Mouse (Mus musculus): ENCODE results near the gene Parp14. TPM values are rescaled to one million over a fixed set of nuclear protein-coding genes. Genes with fewer than 3 reads are reported as not detected.
"Not testable (repeated sequence)": the region's sequence is repeated elsewhere in the genome, so short reads cannot be mapped to it uniquely, and the experiment has no call there.

Parp14 gene
- polyA plus RNA-seq, 1 experiment from 2014 or later: 0.45 TPM

- Histone ChIP-seq H3K4me2 (replicated peaks) (no peak overlapping the region), H3K4me3 (no peak overlapping the region), H3K36me3 (no peaks in the 10 kb centered on the region), H3K27me3 (no peaks in the 10 kb centered on the region), H3K9ac (replicated peaks) (no peak overlapping the region), H3K9me3 (0 out of 2 replicates have a peak, but pooled peaks cover 3% of the 10 kb centered on the region), H3K27ac (replicated peaks) (no peak overlapping the region), H3K4me1 (no peaks in the 10 kb centered on the region)
- 87% methylated on average over 6 of the region's 6 CpGs for WGBS
- no peak for ATAC-seq (ENCODE audit: low FRiP score, low read depth)
These were observed 31.8 kb upstream of the Parp14 start for GRCm38 (mm10) chr16:35903014-35903640.

DNA sequence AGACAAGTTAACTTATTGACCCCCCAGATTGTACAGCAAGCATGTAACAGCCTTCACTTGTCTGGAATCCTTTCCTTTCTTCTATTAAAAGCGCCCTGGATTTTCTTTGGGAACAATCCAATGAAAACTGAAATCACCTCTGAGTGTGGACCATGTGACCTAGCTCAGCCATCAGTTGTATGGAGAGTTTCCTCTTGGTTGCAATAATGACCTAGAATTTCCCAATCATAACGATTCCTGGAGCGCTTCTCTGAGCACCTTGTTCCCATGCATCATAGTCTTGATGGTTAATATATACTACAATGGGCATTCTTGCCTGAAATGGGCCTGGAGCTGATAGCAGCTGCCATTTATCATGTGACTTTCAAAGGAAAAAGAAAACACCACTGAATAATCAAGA lies 29.2 kb upstream of the Parp14 start:
- no peak for ATAC-seq (ENCODE audit: low FRiP score, low read depth)
- WGBS: 86% methylated on average over 3 of the region's 3 CpGs
- no peak overlapping the region for H3K27ac ChIP-seq (replicated peaks)

DNA sequence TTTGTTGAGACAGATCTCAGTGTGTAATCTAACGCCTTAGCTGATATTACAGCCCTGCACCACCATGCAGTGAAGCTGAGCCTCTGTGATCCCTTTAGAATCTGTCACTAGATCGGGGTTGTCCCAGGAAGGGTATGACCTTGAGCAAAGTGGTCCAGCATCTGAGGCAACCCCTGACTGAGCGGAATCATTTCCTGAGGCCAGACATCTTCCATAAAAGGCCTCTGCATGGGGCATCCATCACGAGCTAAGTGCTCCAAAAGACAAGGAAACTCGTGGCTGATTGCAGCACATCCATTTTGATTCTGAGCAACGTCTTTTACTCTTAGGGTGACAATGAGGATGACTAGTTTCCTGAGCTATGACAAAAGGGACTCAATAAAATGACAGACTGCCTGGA lies 23.7 kb upstream of the Parp14 start:
- H3K4me1 ChIP-seq: no peaks in the 10 kb centered on the region
- H3K36me3 ChIP-seq: no peaks in the 10 kb centered on the region
- no peak overlapping the region for H3K4me2 ChIP-seq (replicated peaks)
- no peak overlapping the region for H3K9ac ChIP-seq (replicated peaks)
- 69% methylated on average over 6 of the region's 6 CpGs for WGBS
- ATAC-seq (ENCODE audit: low FRiP score, low read depth): no peak
- H3K4me3 ChIP-seq: no peak overlapping the region
- H3K27ac ChIP-seq (replicated peaks): no peak overlapping the region
- H3K27me3 ChIP-seq: no peaks in the 10 kb centered on the region
- 0 out of 2 replicates have a peak, but pooled peaks cover 5% of the 10 kb centered on the region for H3K9me3 ChIP-seq

More for the DNA sequence above, 29.2 kb upstream of the Parp14 start:
- Histone ChIP-seq H3K9me3 (0 out of 2 replicates have a peak, but pooled peaks cover 8% of the 10 kb centered on the region), H3K27me3 (no peaks in the 10 kb centered on the region), H3K4me2 (replicated peaks) (no peak overlapping the region), H3K36me3 (no peaks in the 10 kb centered on the region), H3K9ac (replicated peaks) (no peak overlapping the region), H3K4me1 (no peaks in the 10 kb centered on the region), H3K4me3 (no peak overlapping the region)

DNA sequence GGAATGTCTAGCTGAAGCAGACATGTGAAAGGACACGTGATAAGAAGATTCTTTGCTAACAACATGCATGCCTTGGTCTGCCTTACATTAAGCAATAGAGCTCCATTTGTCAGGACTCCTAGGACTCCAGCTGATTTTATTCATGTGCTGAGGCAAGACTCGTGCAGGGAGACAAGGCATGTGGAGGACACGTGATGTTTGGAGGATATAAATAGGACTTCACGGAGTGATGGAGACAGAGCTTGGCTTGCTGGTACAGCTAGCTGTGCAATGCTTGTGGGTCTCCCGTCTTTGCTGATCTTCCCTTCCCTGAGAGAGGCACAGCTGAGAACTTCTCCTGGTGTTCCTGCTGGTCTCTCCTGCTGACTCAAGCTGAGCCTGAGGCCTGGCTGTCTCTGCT lies 20.3 kb upstream of the Parp14 start:
- H3K9ac ChIP-seq (replicated peaks); H3K4me1 ChIP-seq; H3K4me3 ChIP-seq; H3K36me3 ChIP-seq; H3K4me2 ChIP-seq (replicated peaks); H3K9me3 ChIP-seq; ATAC-seq (ENCODE audit: low FRiP score, low read depth); H3K27ac ChIP-seq (replicated peaks); H3K27me3 ChIP-seq: not testable (repeated sequence)
- 86% methylated on average over 5 of the region's 5 CpGs for WGBS

GRCm38 (mm10) chr16:35890645-35891044 lies 19.3 kb upstream of the Parp14 start:
- ATAC-seq (ENCODE audit: low FRiP score, low read depth): no peak
- Histone ChIP-seq H3K9ac (replicated peaks) (no peak overlapping the region), H3K4me1 (no peaks in the 10 kb centered on the region), H3K27me3 (no peaks in the 10 kb centered on the region), H3K9me3 (no peaks in the 10 kb centered on the region), H3K4me2 (replicated peaks) (no peak overlapping the region), H3K4me3 (no peak overlapping the region), H3K27ac (replicated peaks) (no peak overlapping the region), H3K36me3 (no peaks in the 10 kb centered on the region)
- 77% methylated on average over 3 of the region's 3 CpGs for WGBS

DNA sequence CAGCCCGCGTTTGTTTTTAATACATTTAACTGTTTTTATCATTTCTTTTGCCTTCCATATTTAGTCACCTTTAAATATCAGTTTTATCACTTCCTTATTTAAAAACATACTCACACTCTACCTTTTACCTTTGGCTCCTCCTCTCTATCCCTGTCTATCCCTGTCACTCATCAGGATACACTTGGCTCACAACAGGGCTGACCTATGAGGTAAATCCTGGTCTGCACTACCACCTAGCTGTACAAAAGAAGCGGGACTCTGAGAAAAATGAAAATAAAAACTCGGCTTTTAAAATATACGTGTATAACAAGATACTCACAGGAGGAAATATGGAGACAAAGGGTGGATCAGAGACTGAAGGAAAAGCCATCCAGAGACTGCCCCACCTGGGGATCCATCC lies 17.6 kb upstream of the Parp14 start:
- Histone ChIP-seq H3K4me3 (no peak overlapping the region), H3K9ac (replicated peaks) (no peak overlapping the region), H3K4me2 (replicated peaks) (no peak overlapping the region), H3K9me3 (no peaks in the 10 kb centered on the region), H3K4me1 (no peaks in the 10 kb centered on the region), H3K27ac (replicated peaks) (no peak overlapping the region), H3K36me3 (no peaks in the 10 kb centered on the region), H3K27me3 (no peaks in the 10 kb centered on the region)
- 93% methylated on average over 5 of the region's 5 CpGs for WGBS
- ATAC-seq (ENCODE audit: low FRiP score, low read depth): no peak

GRCm38 (mm10) chr16:35888174-35888573 lies 16.8 kb upstream of the Parp14 start:
- H3K4me2 ChIP-seq (replicated peaks): no peak overlapping the region
- H3K4me1 ChIP-seq: no peaks in the 10 kb centered on the region
- no peaks in the 10 kb centered on the region for H3K27me3 ChIP-seq
- WGBS: 86% methylated on average over 7 of the region's 7 CpGs
- no peak overlapping the region for H3K4me3 ChIP-seq
- no peaks in the 10 kb centered on the region for H3K9me3 ChIP-seq
- no peak for ATAC-seq (ENCODE audit: low FRiP score, low read depth)
- no peak overlapping the region for H3K27ac ChIP-seq (replicated peaks)
- no peaks in the 10 kb centered on the region for H3K36me3 ChIP-seq
- H3K9ac ChIP-seq (replicated peaks): no peak overlapping the region

DNA sequence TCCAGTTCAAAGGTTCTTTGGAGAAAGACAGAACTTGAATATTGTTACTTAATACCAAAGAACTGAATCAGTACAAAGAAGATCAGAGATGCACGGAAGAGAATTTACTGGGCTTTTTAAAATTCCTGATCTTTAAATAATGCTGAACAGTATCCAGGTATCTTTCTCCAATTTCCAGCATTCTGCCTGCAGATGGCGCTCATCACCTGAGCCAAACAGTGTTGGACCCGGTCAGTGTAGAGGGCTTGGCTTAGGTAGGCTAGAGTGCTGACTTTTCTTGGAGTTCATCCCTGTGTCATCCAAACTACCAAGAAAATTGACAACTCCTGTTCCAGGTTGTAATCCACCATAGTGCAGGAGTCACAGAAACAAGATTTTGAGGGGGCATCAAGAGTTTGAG lies 3.1 kb upstream of the Parp14 start:
- no peak overlapping the region for H3K4me2 ChIP-seq (replicated peaks)
- no peak overlapping the region for H3K27ac ChIP-seq (replicated peaks)
- WGBS: 31% methylated on average over 3 of the region's 3 CpGs
- H3K27me3 ChIP-seq: peaks cover 40% of the 10 kb centered on the region
- H3K36me3 ChIP-seq: no peaks in the 10 kb centered on the region
- no peak overlapping the region for H3K9ac ChIP-seq (replicated peaks)
- 0 out of 2 replicates have a peak, but pooled peaks cover 3% of the 10 kb centered on the region for H3K9me3 ChIP-seq
- peaks cover 14% of the 10 kb centered on the region for H3K4me1 ChIP-seq
- ATAC-seq (ENCODE audit: low FRiP score, low read depth): no peak
- no peak overlapping the region for H3K4me3 ChIP-seq

DNA sequence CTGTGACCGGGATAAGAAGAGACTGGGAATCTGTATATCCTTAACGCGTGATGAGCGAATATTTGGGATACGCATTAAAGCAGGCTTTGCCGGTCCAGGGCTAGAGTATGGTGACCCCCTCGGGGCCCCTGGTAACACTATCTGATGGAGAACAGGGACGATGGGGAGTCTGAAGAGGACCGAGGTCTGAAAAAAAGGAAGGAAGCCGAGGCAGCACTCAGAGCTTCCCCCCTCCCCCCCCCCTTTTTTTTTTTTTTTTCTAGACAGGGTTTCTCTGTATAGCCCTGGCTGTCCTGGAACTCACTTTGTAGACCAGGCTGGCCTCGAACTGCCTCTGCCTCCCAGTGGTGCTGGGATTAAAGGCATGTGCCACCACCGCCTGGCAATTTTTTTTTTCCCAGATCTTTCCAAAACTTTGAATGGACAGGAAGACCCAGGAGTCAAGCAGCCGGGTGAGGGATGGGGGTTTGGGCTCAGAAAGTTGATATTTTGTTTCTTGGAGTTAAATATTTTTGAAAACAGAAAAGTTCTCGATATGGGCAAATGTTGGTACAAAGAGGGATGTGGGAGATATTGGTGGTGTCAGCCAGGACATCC lies 1.2 kb upstream of the Parp14 start:
- ATAC-seq (ENCODE audit: low FRiP score, low read depth): no peak
- Histone ChIP-seq H3K9ac (replicated peaks) (no peak overlapping the region), H3K9me3 (0 out of 2 replicates have a peak, but pooled peaks cover 3% of the 10 kb centered on the region), H3K36me3 (no peaks in the 10 kb centered on the region), H3K4me3 (no peak overlapping the region), H3K27ac (replicated peaks) (no peak overlapping the region), H3K4me1 (peaks cover 14% of the 10 kb centered on the region), H3K4me2 (replicated peaks) (no peak overlapping the region), H3K27me3 (peaks cover 45% of the 10 kb centered on the region)
- WGBS: 35% methylated on average over 14 of the region's 14 CpGs

- 23% methylated on average over 12 of the region's 12 CpGs for WGBS
- no peak overlapping the region for H3K4me3 ChIP-seq
These were observed 554 bp upstream of the Parp14 start for GRCm38 (mm10) chr16:35871898-35872297.

GRCm38 (mm10) chr16:35870581-35871047 lies 730 bp downstream of the Parp14 start:
- Histone ChIP-seq H3K27me3 (peaks cover 51% of the 10 kb centered on the region), H3K4me1 (peaks cover 14% of the 10 kb centered on the region), H3K36me3 (no peaks in the 10 kb centered on the region), H3K9me3 (0 out of 2 replicates have a peak, but pooled peaks cover 3% of the 10 kb centered on the region), H3K27ac (replicated peaks) (no peak overlapping the region), H3K4me3 (peak overlapping the region; percentile 52), H3K9ac (replicated peaks) (peak overlapping the region; percentile 58), H3K4me2 (replicated peaks) (peak overlapping the region; percentile 78)
- no peak for ATAC-seq (ENCODE audit: low FRiP score, low read depth)
- WGBS: 2% methylated on average over 12 of the region's 12 CpGs

More at GRCm38 (mm10) chr16:35871898-35872297, 554 bp upstream of the Parp14 start:
- Histone ChIP-seq H3K27me3 (peaks cover 46% of the 10 kb centered on the region), H3K4me1 (peaks cover 14% of the 10 kb centered on the region), H3K9ac (replicated peaks) (no peak overlapping the region), H3K4me2 (replicated peaks) (peak overlapping the region; percentile 78), H3K9me3 (0 out of 2 replicates have a peak, but pooled peaks cover 3% of the 10 kb centered on the region), H3K36me3 (no peaks in the 10 kb centered on the region), H3K27ac (replicated peaks) (no peak overlapping the region)
- no peak for ATAC-seq (ENCODE audit: low FRiP score, low read depth)

DNA sequence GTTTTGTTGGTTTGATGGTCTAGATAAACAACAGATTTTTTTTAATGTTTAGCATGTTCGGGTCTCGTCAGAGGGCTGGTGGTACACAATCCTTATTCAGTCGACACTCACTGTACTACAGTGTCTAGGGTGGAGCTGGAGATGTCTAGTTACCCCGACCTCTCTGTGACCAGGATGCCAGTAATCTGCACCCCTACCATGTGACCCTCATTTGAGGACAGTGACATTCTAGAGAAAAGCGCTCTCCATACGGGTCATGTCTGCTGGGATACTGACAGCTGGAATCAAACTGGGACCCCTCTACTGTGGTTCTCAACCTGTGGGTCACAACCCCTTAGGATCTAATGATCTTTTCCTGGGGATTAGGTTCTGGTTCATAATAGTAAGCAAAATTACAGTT lies 1.7 kb downstream of the Parp14 start:
- Histone ChIP-seq H3K4me1 (peaks cover 14% of the 10 kb centered on the region), H3K4me2 (replicated peaks) (no peak overlapping the region), H3K9ac (replicated peaks) (no peak overlapping the region), H3K36me3 (no peaks in the 10 kb centered on the region), H3K27me3 (peaks cover 51% of the 10 kb centered on the region), H3K4me3 (no peak overlapping the region), H3K27ac (replicated peaks) (no peak overlapping the region), H3K9me3 (no peaks in the 10 kb centered on the region)
- no peak for ATAC-seq (ENCODE audit: low FRiP score, low read depth)
- 75% methylated on average over 6 of the region's 6 CpGs for WGBS
